Comparison of ENCODE assay signal across 7 mouse cellular contexts in the genomic region with DNA sequence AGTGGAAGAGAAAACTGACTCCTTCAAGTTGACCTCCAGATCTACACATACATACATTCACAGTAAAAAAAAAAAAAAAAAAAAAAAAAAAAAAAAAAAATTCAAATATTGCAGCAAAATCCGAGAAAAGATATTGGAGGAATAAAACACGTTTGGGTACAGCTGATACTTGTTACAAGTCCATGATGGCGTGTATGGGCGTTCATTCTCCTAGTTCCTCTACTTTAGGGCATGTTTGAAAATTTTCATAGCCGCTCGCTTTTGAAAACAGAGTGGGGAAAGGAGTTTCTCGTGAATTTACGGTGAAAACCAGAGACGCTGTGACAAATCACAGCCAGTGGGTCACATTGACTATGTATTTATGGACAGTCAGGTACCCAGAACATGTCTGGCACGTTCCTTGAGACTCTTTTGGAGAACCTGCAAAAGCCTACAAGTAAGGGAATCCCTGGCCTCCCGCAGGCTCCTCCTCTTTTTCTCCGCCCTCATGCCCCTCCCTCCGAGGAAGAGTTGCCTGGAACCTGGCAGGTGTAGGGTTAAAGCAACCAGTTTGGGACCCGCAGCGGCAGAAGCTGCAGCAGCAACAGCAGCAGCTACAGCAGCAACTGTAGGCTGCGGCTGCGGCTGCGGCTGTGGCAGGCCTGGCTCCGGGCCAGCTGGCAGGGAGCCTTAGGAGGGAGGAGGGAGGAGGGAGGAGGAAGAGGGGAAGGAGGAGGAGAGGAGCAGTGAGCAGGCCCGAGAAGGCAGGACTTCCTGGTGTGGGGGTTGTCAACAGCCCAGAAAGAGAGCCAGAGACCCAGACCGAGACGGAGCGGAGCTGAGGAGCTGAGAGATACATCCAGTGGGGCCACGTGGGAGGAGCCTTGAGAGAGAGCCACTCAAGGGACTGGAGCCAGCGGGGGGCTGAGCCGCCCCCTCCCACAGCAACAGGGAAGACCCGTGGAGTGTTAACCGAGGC. TPM values are rescaled to one million over a fixed set of nuclear protein-coding genes. Genes with fewer than 3 reads are reported as not detected.
A peak's percentile ranks its signal among the peaks of the same experiment; 100 is the strongest.
DNase-seq lines count a peak whose midpoint lies in the region; ATAC-seq lines count a peak whose summit lies in the region.

A gene (plus strand): TSS at position 517 of the 958 bp plus-strand sequence.

- H3K9me3 ChIP-seq in intestine, embryonic 15.5 days = no peaks in the 10 kb centered on the region
- no peaks in the 10 kb centered on the region for H3K9me3 ChIP-seq in midbrain, embryonic 10.5 days (replicated peaks)

- peaks cover 26% of the 10 kb centered on the region for H3K4me1 ChIP-seq in intestine, embryonic 15.5 days (replicated peaks)
- H3K4me1 ChIP-seq in midbrain, embryonic 10.5 days = peaks cover 64% of the 10 kb centered on the region

- H3K9ac ChIP-seq in intestine, embryonic 15.5 days = peak within 1 kb of the TSS; percentile 83

- no peaks in the 10 kb centered on the region for H3K27me3 ChIP-seq in intestine, embryonic 15.5 days (replicated peaks)
- 0 out of 2 replicates have a peak, but pooled peaks cover 5% of the 10 kb centered on the region for H3K27me3 ChIP-seq in midbrain, embryonic 10.5 days (ENCODE audit: low read depth, poor library complexity, severe bottlenecking)

- peak within 1 kb of the TSS; percentile 96 for H3K27ac ChIP-seq in intestine, embryonic 15.5 days
- H3K27ac ChIP-seq in midbrain, embryonic 10.5 days (replicated peaks) = peak within 1 kb of the TSS; percentile 93

- DNase-seq in adrenal gland, postnatal 10 days = peak; percentile 96
- DNase-seq in embryo, embryonic 11.5 days (ENCODE audit: low read depth, low spot score) = peak; percentile 79
- peak; percentile 88 to 92 for DNase-seq in gastrocnemius, postnatal 36 days
- peak; percentile 87 for DNase-seq in left cerebral cortex, postnatal 36 days (ENCODE audit: low spot score in 2 of 2)
- peak; percentile 89 for DNase-seq in midbrain, embryonic 10.5 days (ENCODE audit: low spot score)
- peak; percentile 93 for DNase-seq in right cerebral cortex, postnatal 4 days

- 3% methylated on average over 28 of the region's 28 CpGs for WGBS in intestine, embryonic 15.5 days
- 6% methylated on average over 28 of the region's 28 CpGs for WGBS in midbrain, embryonic 10.5 days

- no peaks in the 10 kb centered on the region for H3K36me3 ChIP-seq in intestine, embryonic 15.5 days
- peaks cover 8% of the 10 kb centered on the region for H3K36me3 ChIP-seq in midbrain, embryonic 10.5 days

- intact Hi-C loops in gastrocnemius, postnatal 36 days (cut with DNase I) = loop anchor here (5.0 kb wide), 1 partner anchor 213 kb away; a partner anchor contains a TSS
- intact Hi-C loops in left cerebral cortex, postnatal 36 days (cut with DNase I) = loop anchor here (5.0 kb wide), 1 partner anchor 213 kb away; a partner anchor contains a TSS

- H3K4me2 ChIP-seq in intestine, embryonic 15.5 days (replicated peaks) = peak within 1 kb of the TSS; percentile 98

- peak within 1 kb of the TSS; percentile 66 for H3K4me3 ChIP-seq in intestine, embryonic 15.5 days (replicated peaks)
- H3K4me3 ChIP-seq in midbrain, embryonic 10.5 days = peak within 1 kb of the TSS; percentile 83

- peak; percentile 89 for ATAC-seq in intestine, embryonic 15.5 days

RNA-seq across cellular contexts. Expression of the gene that starts here (rescaled TPM):
- 100 to 1,000 TPM in 1 of 2 experiments, 10 to 100 TPM in 1; 88.3 to 101 TPM for total RNA-seq in adrenal gland, postnatal 10 days (2021)
- total RNA-seq in gastrocnemius, postnatal 36 days (2021) = 10 to 100 TPM; 52.2 to 55.6 TPM
- 117 and 118 TPM in 2 replicates for polyA plus RNA-seq in intestine, embryonic 15.5 days (2015; fragmentation: Nextera tagmentation; extraction: Ambion mirVana)
- 100 to 1,000 TPM; 166 to 203 TPM for total RNA-seq in left cerebral cortex, postnatal 36 days (2021)
- 75.6 and 75.8 TPM in 2 replicates for polyA plus RNA-seq in midbrain, embryonic 10.5 days (2016; fragmentation: Nextera tagmentation; extraction: Ambion mirVana)

Comparison
In these comparisons a context has a peak if more than half of its experiments do, and no peak if none do; other contexts are left out.
1. Peak in every context shown above with its lines: DNase-seq, ATAC-seq, H3K4me3 ChIP-seq and H3K27ac ChIP-seq.